Mouse (Mus musculus): ENCODE data around the gene Epb41l2.

GRCm38 (mm10) chr10:25479716-25480115 is 120.1 kb downstream of the Epb41l2 start:
- TF ChIP-seq CTCF (IDR thresholded peaks at IDR 0.05; ENCODE audit: low read depth) (no peak), EP300 (IDR thresholded peaks at IDR 0.05; ENCODE audit: low read depth) (no peak)
